Mouse (Mus musculus): ENCODE data around the gene Lrrc28. TPM values are rescaled to one million over a fixed set of nuclear protein-coding genes. Genes with fewer than 3 reads are reported as not detected.

Gene Lrrc28
- total RNA-seq, 2 experiments from 2014 or later: 17.3 to 19.1 TPM

- DNase-seq (ENCODE audit: low spot score in 2 of 2): no peak
Observed at GRCm38 (mm10) chr7:67596961-67597360, 48.1 kb downstream of the Lrrc28 start.

GRCm38 (mm10) chr7:67596322-67596721 lies 48.7 kb downstream of the Lrrc28 start:
- no peak for DNase-seq (ENCODE audit: low spot score in 2 of 2)

DNA sequence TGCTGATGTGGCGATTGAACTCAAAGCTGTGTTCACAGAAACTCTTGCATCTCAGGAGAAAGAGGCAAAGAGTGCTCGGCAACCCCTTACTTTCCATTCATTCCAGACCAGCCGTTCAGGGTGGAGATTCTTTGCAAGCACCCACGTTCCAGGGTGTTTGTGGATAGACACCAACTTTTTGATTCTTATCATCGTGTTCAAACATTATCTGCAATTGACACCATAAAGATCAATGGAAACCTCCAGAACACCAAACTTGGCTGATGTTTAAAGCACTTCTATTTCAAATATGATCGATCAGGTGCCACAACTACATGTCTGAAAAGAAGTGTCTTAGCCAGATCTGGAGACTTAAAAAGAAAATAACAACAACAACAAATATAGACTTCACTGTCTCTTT lies 51.2 kb downstream of the Lrrc28 start:
- no peak for DNase-seq (ENCODE audit: low spot score in 2 of 2)

- no peak for DNase-seq (ENCODE audit: low spot score in 2 of 2)
Observed at GRCm38 (mm10) chr7:67592670-67593069, 52.4 kb downstream of the Lrrc28 start.

DNA sequence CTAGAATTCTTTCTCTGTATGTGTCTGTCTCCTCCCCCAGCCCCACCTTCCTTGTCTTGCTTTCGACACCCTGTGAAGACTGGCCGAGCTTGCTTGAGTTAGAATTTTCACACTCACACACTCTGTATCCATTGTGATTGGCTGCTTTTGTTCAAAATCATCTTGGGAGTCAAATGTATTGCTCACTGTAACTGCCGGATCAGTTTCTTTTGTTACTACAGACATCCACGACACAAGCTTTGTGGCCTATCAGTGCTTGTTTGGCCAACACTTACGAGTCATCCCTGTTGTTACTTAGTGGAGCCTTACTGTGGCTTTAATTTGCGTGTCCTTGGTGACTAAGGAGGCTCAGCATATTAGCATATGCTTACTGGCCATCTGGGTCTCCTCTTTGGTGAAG lies 56.3 kb downstream of the Lrrc28 start:
- no peak for DNase-seq (ENCODE audit: low spot score in 2 of 2)

GRCm38 (mm10) chr7:67586479-67586878 lies 58.6 kb downstream of the Lrrc28 start:
- DNase-seq (ENCODE audit: low spot score in 2 of 2): no peak

GRCm38 (mm10) chr7:67583852-67584251 lies 61.2 kb downstream of the Lrrc28 start:
- DNase-seq (ENCODE audit: low spot score in 2 of 2): no peak

- DNase-seq (ENCODE audit: low spot score in 2 of 2): no peak
Observed at GRCm38 (mm10) chr7:67578783-67579482, 66.1 kb downstream of the Lrrc28 start.

DNA sequence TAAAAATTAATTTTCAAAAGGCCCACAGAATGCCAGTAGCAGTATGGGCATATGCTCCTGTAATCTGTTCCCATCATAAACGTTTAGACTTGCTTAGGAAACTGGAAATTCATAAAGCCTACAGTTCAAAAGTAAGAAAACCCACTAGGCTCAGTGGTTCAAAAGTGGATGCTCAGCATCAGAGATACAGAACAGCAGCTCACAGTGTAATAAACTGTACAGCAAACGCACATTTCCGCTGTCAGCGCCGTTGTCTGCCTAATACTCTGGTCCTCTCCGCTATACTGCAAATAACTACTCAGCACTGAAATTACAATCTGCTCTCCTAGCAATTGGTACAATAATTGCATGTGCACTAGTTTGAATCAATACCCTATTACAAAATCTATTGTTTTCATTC lies 67.0 kb downstream of the Lrrc28 start:
- DNase-seq (ENCODE audit: low spot score in 2 of 2): no peak

DNA sequence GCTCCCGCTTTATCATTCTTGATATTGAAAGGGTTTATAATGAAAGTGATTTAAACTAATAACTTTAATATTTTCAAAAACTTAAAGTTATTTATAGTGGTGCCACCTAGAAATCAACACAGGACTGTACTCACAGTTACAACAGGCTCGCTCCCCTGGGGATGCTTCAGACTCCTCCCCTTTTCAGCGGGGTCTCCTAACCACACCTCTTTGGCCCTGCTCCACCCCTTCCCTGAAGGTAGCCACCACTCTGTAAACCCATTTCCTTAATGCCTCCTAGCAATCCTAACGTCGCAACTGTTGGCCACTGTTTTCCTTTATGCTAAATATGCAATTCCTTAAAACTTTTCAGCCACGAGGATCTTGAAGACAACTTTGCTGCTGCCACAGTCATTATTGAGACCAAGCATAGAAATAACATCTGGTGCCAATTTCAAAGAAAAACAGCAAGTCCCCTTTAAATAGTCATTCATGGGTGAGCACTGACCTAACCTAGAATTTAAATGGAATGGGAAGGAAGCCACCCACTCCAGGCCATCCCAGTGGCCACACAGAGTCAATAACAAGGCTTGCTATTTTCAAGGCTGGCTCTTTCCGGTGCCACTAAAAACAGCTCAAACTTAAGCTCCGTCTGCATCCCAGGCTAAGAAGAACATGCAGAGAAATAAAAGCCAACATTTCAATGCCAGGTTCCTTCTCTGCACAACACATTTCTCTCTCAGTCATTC lies 78.4 kb downstream of the Lrrc28 start:
- no peak for DNase-seq (ENCODE audit: low spot score in 2 of 2)

- DNase-seq (ENCODE audit: low spot score in 2 of 2): no peak
Observed at GRCm38 (mm10) chr7:67565132-67565531, 79.9 kb downstream of the Lrrc28 start.

- peak in 1 of 2 experiments; percentile 43 for DNase-seq (ENCODE audit: low spot score in 2 of 2)
Observed at GRCm38 (mm10) chr7:67562176-67562575, 82.9 kb downstream of the Lrrc28 start.

GRCm38 (mm10) chr7:67559486-67559885 lies 85.6 kb downstream of the Lrrc28 start:
- DNase-seq (ENCODE audit: low spot score in 2 of 2): no peak

GRCm38 (mm10) chr7:67558230-67558629 lies 86.8 kb downstream of the Lrrc28 start:
- no peak for DNase-seq (ENCODE audit: low spot score in 2 of 2)

GRCm38 (mm10) chr7:67554863-67555262 lies 90.2 kb downstream of the Lrrc28 start:
- DNase-seq (ENCODE audit: low spot score in 2 of 2): no peak

- no peak for DNase-seq (ENCODE audit: low spot score in 2 of 2)
Observed at GRCm38 (mm10) chr7:67551242-67551641, 93.8 kb downstream of the Lrrc28 start.

- DNase-seq (ENCODE audit: low spot score in 2 of 2): peak; percentile 72 to 86
Observed at GRCm38 (mm10) chr7:67549073-67549561, 96.0 kb downstream of the Lrrc28 start.

DNA sequence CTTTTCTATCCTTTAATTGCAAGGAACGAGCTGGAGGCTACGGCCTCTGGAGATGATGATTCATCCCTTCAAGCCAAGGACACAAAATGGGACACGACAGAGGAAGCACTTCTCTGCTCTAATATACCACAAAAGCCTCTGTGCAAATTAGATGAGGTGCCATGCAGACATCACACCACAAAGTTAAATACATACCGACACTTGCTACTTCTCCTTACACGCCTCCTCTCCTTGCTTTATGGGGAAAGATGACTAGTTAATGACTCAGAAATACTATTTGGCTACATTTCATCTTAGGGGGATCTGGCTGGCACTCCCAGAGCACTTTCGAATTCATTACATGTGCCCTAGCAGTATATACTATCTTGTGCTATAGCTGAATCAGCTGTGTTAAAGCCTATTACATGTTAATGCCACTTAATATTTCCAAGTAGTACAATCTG lies 96.4 kb downstream of the Lrrc28 start:
- DNase-seq (ENCODE audit: low spot score in 2 of 2): no peak

DNA sequence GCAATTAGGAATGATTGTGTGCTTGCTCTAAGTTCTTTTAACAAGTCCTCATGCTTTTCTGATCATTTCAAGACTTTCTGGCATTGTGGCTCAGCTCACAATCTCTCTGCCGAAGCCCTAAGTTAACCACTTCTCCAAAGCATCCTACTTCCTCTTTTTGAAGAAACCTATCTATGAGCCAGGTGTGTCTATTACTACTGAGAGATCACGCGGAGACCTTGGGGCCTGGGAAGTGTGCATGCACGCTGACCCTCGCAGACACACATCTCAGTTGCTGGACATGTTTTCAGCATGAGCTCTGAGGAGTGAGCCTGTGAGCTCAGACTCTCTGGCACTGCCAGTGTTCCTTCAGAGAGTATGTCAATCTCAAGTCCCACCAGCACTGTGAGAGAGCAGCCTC lies 98.8 kb downstream of the Lrrc28 start:
- DNase-seq (ENCODE audit: low spot score in 2 of 2): no peak

DNA sequence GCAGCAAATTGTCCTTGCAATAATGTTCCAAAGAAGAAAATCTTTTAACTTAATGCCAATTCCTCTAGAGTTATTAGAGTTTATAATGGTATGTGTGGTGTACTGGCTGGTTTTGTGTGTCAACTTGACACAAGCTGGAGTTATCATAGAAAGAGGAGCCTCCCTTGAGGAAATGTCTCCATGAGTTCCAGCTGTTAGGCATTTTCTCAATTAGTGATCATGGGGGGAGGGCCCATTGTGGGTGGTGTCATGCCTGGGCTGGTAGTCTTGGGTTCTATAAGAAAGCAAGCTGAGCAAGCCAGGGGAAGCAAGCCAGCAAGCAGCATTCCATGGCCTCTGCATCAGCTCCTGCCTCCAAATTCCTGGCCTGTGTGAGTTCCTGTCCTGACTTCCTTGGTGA lies 100.5 kb downstream of the Lrrc28 start:
- no peak for DNase-seq (ENCODE audit: low spot score in 2 of 2)

DNA sequence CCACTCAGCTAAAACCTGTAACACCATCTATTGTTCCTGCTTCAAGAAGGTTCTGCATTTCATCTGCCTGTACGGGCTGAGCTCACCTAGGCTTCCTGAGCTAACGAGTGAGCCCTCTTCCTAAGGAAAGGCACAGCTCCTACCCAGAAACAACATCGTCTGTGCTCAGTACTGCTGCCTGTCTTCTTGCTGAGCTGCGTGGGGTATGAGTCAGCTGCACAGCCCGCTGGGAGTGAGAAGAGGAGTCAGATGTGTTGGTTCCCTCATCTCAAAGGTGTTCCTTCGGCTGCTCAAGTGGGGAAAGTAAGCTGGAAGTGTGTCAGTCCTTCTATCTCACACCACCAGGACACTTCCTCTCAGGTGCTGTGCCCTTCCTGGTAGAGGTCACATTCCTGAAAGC lies 101.4 kb downstream of the Lrrc28 start:
- no peak for DNase-seq (ENCODE audit: low spot score in 2 of 2)

GRCm38 (mm10) chr7:67536588-67537372 lies 108.3 kb downstream of the Lrrc28 start:
- no peak for DNase-seq (ENCODE audit: low spot score in 2 of 2)

All from gastrocnemius, postnatal 4 days (tissue).